Mouse (Mus musculus) right cerebral cortex, postnatal 10 days (tissue): ENCODE results near the gene Evpl.

Experiments used
- DNase-seq, 2 experiments: peaks; one replicate each; pipeline ENCODE4 v3.0.0; 2021; ENCODE audit warnings: low spot score in 2 of 2

The Evpl gene

GRCm38 (mm10) chr11:116255090-116255981, 17.5 kb upstream of the Evpl start:
- DNase-seq, result no peak

GRCm38 (mm10) chr11:116254627-116255026, 16.8 kb upstream of the Evpl start:
- no peak for DNase-seq

GRCm38 (mm10) chr11:116253076-116253600, 15.3 kb upstream of the Evpl start:
- no peak for DNase-seq

DNA sequence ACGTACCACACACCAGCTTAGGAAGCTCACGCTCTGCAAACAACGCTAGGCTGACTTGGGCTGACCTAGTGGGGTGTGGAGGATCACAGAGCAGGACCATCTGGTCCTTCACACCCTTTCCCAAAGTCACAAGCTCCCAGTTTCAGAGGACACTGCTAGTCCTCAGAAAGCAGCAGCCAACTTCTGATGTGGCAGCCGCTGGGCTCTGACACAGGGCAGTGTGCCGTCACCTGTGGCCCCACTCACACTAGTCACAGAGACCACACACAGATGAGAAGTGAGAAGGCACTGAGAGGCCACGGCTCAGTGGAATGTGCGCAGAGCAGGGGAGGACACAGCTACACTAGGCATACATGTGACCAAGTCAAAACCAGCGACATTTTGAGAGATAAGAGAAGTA, 13.0 kb upstream of the Evpl start:
- no peak for DNase-seq

DNA sequence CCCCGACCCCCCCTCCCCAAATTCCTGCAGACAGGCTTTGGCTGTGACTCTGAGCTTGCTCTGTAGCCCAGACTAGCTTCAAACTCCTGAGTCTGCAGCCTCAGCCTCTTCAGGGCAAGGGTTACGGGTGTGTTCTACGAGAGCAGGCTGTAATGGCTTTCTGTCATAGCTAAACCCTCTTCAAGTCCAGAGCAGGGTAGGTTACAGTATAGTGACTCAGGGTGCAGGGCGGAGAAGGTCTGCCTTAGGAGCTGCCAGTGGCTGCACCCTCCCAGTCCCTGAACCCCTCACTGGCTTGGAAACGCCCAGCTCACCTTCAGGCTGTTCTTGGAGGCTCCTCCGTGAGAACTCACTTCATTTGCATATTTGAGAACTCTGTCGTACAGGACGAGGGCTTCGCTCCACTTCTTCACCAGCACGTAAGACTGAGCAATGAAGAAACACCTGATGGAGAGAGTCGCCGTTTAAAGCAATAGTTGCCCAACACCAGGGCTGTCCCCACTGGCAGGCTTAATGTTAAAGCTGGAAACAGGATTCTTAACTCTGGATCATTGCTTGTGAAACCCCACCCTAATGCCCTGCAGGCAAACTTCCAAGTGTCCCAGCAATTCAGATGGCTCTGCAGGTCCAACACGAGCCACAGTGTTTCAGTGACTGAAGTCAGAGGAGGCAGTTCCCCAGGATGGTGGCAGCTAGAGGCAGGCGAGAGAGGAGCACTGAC, 9.8 kb upstream of the Evpl start:
- DNase-seq, result no peak

GRCm38 (mm10) chr11:116245616-116246015, 7.7 kb upstream of the Evpl start:
- no peak for DNase-seq

DNA sequence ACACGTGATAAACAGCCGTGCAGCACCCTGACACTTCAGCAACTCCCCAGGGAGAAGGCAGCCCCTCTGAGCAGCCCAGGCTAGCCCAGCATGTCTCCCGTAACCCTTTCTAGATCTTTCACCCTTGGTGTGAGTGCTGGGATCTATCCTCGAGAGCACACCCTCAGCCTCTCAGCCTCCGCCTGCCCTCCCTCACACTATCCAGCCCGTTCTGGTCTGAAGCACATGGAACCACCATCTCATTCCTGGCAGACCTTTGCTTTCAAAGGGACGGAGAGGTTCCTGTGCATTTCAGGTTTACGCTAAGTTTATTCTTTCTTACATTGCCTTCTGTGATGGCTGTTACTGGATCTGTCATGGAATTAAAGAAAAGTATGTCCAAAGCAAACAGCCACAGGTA, 6.7 kb upstream of the Evpl start:
- no peak for DNase-seq

DNA sequence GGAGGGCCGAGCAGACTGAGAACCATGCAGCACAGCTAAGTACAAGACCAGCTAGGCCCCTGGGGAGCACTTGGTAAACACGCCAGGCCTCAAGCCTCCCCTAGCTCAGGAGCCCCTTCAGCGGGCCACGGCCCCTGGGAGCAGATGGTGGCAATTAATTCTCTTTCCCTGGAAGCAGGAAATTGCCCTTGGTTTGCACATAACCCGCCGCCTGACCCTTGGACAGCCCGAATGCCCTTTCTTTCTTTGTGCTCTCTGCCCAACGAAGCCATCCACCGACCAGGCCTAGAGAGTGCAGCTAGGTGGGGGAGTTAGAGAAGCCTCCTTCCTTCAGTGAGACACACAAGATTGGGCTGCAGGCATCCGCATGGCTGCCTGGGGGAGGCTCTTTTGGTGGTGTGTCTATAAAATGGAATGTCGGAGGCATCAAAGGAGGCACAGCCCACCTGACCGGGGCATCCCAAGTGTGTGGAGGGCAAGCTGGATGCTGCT, 3.9 kb upstream of the Evpl start:
- DNase-seq, result no peak

- DNase-seq, result no peak
Measured at GRCm38 (mm10) chr11:116239797-116240196, 1.9 kb upstream of the Evpl start.

- DNase-seq, result no peak
Measured at GRCm38 (mm10) chr11:116234901-116235300, 3.0 kb downstream of the Evpl start.

DNA sequence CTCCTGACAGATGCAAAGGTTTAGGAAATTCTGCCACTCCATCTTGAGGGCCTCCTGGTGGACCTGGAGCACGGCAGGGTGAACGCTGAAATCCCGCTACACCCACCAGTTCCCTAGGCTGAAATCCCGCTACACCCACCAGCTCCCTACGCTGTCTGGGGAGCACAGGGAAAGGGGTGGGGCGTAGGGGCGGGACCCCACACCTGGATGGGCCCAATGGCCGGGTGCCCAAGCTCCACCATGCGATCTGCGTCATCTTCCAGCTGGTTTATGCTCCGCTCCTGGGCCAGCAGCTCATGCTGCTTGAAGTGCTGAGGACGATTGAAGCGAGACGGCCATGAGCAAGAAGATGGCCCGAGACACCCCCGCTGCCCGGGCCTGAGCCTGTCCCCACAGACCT, 5.5 kb downstream of the Evpl start:
- DNase-seq, result no peak

DNA sequence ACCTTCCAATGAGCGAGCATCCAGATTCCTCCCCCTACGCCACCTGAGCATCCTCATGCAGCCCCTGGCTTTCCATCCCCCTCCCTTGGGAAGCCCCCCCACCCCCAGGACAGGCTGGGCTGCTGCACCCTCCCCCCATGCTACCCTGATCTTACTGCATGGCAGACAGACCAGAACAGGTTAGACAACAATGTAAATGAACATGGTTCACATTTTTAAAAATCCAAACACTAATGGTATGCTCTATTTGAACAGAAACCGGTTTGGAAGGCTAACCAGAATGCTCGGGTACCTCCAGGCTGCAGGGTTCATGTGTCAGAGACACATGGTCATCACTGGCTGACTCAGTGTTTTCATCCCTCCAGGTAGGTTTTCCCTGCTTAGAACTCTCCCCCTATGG, 9.2 kb downstream of the Evpl start:
- no peak for DNase-seq

- peak; percentile 48 to 71 for DNase-seq
Measured at GRCm38 (mm10) chr11:116226414-116226813, 11.5 kb downstream of the Evpl start.

- no peak for DNase-seq
Measured at GRCm38 (mm10) chr11:116222740-116223059, 15.2 kb downstream of the Evpl start.

DNA sequence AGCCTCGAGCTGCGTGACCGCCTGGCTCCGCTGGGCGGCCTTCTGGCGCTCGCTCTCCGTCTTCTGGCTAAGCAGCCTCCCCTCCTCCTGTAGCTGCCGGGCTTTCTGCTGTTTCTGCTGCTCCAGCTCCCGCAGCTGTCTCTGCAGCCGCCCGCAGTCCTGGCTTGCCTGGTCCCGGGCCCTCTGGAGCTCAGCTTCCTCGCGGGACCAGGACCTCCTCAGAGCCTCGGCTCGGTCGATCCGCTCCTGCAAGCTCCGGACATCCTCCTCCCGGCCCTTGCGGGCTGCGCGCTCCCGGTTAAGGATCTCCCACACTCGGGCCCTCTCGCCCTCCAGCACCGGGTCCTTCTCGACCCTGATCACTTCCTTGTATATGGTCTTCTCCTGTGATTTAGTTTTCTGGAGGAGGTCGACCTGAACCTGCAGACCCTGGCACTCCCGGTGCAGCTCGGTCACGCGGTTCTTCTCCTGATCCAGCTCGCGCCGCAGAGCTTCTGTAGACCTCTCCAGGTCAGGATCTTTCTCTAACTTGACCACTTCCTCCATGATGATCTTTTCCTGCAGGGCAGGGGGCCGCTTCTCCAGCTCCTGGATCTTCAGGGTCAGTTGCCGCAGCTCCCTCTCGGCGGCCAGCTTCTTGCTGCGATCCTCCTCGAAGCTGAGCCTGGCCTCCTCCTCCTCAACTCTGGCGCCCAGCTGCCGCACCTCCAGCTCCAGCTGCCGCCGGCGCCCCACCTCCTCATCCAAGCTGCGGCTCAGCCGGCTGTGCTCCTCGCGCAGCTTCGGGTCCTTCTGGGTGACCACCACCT, 15.7 kb downstream of the Evpl start:
- DNase-seq, result no peak

- peak in 1 of 2 experiments; percentile 60 for DNase-seq
Measured at GRCm38 (mm10) chr11:116219885-116220284, 18.0 kb downstream of the Evpl start.

DNA sequence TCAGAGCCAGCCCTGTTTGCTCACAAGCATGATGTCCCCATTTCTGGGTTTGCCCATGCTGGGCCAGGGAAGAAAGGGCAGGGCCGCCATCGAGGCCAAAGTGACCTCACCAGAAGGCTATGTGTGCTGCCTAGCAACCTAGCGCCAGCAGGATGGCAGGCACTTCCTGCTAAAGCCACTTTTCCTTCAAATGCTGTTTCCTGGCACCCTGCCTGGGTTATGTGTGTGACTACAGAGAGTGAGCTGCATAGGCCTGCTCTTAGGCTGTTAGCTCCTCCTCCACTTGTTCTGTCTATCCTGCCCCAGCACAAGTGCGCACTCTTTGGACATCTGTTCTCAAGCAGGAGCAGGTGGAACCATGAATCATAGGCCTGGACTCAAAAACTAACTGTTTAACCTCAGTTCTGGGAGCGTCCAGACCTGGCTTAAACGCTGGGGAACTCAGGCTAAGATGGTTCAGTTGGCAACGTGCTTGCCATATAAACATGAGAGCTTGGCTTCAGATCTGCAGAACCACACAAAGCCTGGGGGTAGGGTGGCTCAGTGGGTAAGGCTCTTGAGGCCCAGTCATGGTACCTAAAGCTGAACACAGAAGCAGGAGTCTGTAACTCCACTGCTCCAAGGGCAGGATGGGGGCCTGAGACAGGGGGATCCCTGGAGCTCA, 19.0 kb downstream of the Evpl start:
- peak; percentile 85 to 91 for DNase-seq

- no peak for DNase-seq
Measured at GRCm38 (mm10) chr11:116218263-116218662, 19.6 kb downstream of the Evpl start.

DNA sequence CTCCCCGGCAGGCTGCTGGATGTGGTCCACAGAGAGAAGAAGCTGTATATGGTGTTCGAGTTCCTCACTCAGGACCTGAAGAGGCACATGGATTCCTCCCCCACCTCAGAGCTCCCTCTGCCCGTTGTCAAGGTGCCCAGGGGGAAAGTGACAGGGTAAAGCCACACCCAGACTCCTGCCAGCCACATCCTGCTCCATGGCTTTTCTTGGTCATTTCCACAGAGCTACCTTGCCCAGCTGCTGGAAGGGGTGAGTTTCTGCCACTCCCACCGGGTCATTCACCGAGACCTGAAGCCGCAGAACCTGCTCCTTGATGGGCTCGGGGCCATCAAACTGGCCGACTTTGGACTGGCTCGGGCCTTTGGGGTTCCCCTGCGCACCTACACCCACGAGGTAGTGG, 21.3 kb downstream of the Evpl start:
- no peak for DNase-seq

DNA sequence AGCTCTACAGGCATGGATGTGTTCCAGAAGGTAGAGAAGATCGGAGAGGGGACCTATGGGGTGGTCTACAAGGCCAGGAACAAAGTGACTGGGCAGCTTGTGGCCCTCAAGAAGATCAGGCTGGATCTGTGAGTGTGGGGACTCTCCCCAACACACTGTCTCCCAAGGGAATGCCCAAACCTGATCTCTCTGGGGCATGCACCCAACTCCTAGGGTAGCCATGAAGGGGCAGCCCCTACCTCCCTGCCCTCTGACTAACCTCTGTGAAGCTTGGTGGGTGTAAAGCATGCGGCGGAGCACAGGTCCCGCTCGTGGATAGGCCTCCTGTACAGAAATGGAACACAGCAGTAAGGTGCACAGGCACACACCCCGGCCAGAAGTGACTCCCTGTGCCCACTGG, 21.9 kb downstream of the Evpl start:
- no peak for DNase-seq

GRCm38 (mm10) chr11:116215181-116215580, 22.7 kb downstream of the Evpl start:
- no peak for DNase-seq
